Mouse (Mus musculus): ENCODE data around the gene March7. TPM values are rescaled to one million over a fixed set of nuclear protein-coding genes. Genes with fewer than 3 reads are reported as not detected.

The March7 gene
- total RNA-seq, 2 experiments from 2014 or later = 85.0 to 86.8 TPM

DNA sequence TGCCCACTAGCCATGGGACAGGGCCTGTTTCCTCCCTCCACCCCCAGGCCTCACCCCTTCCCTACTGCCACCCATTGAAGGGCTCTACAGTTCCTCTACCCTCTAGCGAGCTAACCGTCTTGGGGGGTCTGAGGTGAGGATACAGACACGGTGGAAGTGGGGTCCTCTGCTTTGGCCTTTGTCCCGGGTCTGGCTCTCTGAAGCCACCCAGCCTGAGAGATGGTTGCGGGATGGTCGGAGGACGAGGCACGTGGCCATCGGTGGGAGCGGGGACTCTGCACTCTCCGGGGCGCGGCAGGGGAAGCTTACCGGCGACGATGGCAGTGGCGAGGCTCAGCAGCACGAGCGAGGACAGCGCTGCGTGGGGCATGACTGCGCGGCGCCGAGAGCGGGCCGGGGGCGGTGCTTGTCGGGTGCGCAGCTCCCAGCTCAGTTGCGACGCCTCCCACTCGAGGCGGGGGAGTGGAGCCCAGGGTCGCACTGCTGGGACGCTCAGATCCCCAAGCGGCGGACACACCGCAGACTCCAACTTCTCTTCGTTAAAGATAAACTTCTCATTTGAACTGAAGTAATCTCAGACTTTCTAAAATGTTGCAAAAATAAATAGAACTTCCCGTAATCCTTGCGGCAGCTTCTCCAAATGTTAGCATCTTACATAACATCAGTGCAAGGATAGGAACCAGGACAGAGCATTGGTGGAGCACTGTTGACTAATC lies 74.2 kb downstream of the March7 start:
- peak; percentile 41 for DNase-seq

GRCm38 (mm10) chr2:60284467-60284821 lies 74.8 kb downstream of the March7 start, which contains the start of gene Cd302:
Gene Cd302, minus strand, starts transcription at chr2:60284488.
- intact Hi-C loops (cut with DNase I) = no loop called here
- no peak for DNase-seq

More for the DNA sequence above, 74.2 kb downstream of the March7 start:
- intact Hi-C loops (cut with DNase I) = no loop called here

GRCm38 (mm10) chr2:60285107-60285617 lies 75.5 kb downstream of the March7 start:
- intact Hi-C loops (cut with DNase I) = no loop called here

GRCm38 (mm10) chr2:60288606-60289005 lies 78.9 kb downstream of the March7 start:
- intact Hi-C loops (cut with DNase I) = no loop called here
- no peak for DNase-seq

More at GRCm38 (mm10) chr2:60285107-60285617, 75.5 kb downstream of the March7 start:
- DNase-seq = no peak

DNA sequence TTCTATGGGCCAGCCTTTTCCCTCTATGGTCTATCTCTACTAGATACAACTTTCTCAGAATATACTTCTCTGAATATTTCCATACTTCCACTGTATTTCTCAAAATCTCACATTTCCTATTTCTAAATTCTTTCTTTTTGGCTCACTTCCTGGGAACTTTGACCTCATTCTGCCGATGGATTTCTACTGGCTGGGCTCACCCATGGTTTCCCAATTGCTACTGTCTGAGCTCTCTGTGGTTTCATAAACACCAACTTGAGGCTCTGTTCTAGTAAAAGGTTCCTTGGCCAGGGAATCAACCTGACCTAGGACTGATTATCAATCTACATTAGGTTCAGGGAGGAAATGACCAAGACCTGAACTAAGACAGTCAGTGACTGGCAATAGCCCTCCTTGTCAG lies 79.8 kb downstream of the March7 start:
- no peak for DNase-seq
- intact Hi-C loops (cut with DNase I) = no loop called here

DNA sequence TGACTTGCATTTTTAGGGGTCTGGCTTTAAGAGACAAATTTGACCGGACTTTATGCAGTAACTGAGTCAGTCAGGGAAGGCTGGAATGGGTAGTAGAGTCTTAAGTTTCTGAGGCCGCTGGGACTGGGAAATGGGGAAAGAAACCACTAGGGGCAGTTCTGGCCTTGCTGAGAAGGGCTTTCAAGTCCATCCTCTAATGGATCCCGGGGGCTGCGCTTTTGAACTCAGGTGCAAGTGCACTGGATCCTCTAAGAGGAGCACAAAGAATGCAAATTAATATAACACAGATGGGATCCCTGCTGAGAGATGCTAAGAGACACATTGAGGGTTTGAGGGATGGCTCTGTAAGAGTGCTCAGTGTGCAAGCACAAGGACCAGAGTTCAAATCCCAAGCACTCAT lies 81.7 kb downstream of the March7 start:
- intact Hi-C loops (cut with DNase I) = no loop called here
- no peak for DNase-seq

- intact Hi-C loops (cut with DNase I) = no loop called here
Measured at GRCm38 (mm10) chr2:60298266-60298665, 88.6 kb downstream of the March7 start.

GRCm38 (mm10) chr2:60299323-60299722 lies 89.6 kb downstream of the March7 start:
- DNase-seq = no peak
- intact Hi-C loops (cut with DNase I) = no loop called here

More at GRCm38 (mm10) chr2:60298266-60298665, 88.6 kb downstream of the March7 start:
- DNase-seq = no peak

Other genes with a start within 250 kb of the March7 start
- 10 to 100 TPM; 74.0 to 79.6 TPM for gene Baz2b, start within 50 bp of the March7 start, total RNA-seq (2021)
- 1 to 10 TPM; 5.2 to 7.6 TPM for gene Cd302, start 74.6 kb downstream of the March7 start, total RNA-seq (2021)
- gene Ly75, start 173.4 kb downstream of the March7 start, total RNA-seq (2021) = 1 to 10 TPM; 5.1 to 6.7 TPM